Mouse (Mus musculus) testis, adult 2 months (tissue): ENCODE measurements at regions not wholly inside any gene's neighbourhood (a gene's known extent, or its start where the extent isn't known, plus 50 kb on each side); places are given as distances from the start of the nearest gene placed in this dataset.

Experiments
- CTCF ChIP-seq: fragments of 200-500 bp; IDR thresholded peaks from 2 replicates; pipeline ENCODE4 v1.5.1; 2012; ENCODE audit warnings: low read depth, mild to moderate bottlenecking, inconsistent platforms, low read length, moderate library complexity; ENCODE audit not compliant: control insufficient read depth, insufficient read depth, insufficient replicate concordance
- POLR2A ChIP-seq: fragments of 200-500 bp; IDR thresholded peaks from 2 replicates; pipeline ENCODE4 v1.6.1; 2012; ENCODE audit warnings: low read depth, mild to moderate bottlenecking, inconsistent platforms, low read length, moderate library complexity; ENCODE audit not compliant: control insufficient read depth

DNA sequence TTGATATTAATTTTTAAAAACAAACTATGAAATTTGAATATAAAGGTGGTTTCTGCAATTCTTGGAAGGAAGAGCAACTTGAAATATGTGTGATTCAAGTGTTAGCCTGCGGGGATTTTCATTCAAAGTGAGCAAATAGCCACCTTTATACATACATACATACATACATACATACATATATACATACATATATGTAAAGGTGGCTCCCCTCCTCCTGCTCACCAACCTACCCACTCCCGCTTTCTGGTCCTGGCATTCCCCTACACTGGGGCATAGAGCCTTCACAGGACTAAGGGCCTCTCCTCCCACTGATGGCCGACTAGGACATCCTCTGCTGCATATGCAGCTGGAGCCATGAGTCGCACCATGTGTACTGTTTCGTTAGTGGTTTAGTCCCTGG, 221.3 kb upstream of the Pde3a start:
- TF ChIP-seq CTCF (no peak), POLR2A (no peak)
